Mouse (Mus musculus) liver, embryonic 14.5 days (tissue): ENCODE results near the gene Meig1.

ENCODE experiments used
- CTCF ChIP-seq: IDR thresholded peaks from 2 replicates; pipeline ENCODE4 v1.5.1; 2016; ENCODE audit warnings: antibody characterized with exemption, low read depth, control low read depth
- EP300 ChIP-seq: IDR thresholded peaks from 2 replicates; pipeline ENCODE4 v1.6.1; 2016; ENCODE audit warnings: antibody characterized with exemption, low read depth

DNA sequence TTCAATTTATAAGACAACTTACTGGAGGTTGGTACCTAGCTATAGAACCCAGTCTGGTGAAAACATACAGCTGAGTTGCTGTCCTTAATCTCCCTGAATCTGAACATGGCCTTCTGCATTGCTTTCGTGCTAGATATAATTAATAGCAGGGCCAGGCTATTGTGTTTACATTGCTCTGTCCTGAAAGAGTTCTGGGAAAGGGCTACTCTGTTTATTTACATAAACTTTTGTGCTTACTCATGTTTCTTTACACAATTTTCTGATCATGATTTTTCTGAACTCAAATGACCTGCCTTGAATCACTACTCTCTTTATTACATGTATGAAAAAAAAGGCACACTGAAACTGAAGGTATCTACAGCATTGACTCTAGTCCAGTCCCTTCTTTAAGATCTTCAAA, 6.8 kb downstream of the Meig1 start:
- TF ChIP-seq CTCF (no peak), EP300 (no peak)
